Mouse (Mus musculus) erythroid progenitor cell, adult 5-6 weeks (primary cell): ENCODE results near the gene Phldb1. TPM values are rescaled to one million over a fixed set of nuclear protein-coding genes. Genes with fewer than 3 reads are reported as not detected.
"Not testable (repeated sequence)": the region's sequence is repeated elsewhere in the genome, so short reads cannot be mapped to it uniquely, and the experiment has no call there.

Experiments used
- ATAC-seq: replicated peaks from 2 replicates; pipeline ENCODE4 v1.8.0; 2016; ENCODE audit warnings: moderate number of reproducible peaks, mild to moderate bottlenecking, moderate TSS enrichment, inconsistent platforms; ENCODE audit not compliant: poor library complexity, low FRiP score, severe bottlenecking
- total RNA-seq, 2 experiments: library from RNA; stranded (forward) in 1 of 2; stranded (reverse) in 1 of 2; fragments of 150-400 nt in 1 of 2; fragments of 186-747, 209-891 nt in 1 of 2; gene quantifications; 2 replicates each; pipeline versions ENCODE4 v1.2.3 to v1.2.4; 2015 to 2017; ENCODE audit warnings: low replicate concordance in 2 of 2

The Phldb1 gene
- 3.8 TPM in 1 of 2 replicates, not detected in the other for total RNA-seq (2015; ENCODE audit: low replicate concordance)
- 0.26 and 4.4 TPM in 2 replicates for total RNA-seq (2017; ENCODE audit: low replicate concordance)

DNA sequence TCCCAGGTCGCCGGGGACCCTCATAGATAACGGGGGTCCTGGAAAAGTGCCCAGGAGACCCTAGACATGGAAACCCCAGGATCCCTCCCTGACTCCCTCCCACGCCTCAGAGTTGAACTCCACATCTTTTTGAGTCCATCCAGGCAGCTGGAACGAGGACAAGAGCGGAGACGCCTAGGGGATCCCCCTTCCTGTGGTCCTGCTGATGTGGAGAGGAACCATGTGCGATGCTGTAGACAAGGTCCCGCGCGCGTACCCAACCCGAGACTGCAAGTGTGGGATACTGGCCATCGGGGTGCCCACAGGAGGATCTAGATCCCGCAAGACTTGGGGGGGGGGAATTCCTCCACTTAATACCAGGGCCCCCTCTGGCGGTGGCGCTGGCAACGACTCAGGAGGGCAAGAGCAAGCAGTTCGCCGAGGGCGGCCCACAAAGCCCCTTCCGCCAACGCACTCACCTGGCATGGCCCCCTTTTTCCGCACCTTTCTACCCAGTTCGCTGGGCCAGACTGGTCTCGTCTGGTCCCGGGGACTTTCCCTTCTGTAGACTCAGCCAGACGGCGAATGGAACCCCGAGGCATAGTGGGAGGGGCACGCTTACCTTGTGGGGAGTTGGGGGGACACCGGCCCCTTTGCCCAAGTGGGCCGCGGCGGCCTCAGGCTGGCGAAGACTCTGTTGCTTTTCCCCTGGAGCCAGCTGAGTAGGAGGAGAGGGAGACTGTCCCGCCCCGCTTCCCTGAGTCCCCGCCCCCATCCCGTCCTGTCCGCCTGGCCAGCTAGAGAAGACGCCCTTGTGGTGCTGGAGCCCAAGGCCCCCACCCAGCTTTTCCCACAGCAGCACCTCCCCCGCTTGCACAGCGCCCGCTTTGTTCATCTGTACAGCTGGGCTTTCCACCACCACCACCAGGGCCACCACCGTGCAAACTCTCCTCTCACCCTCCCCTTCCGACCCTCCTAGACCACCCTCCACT is at the start of gene Phldb1:
Phldb1 (minus strand) TSS at position 675 of the 971 bp plus-strand sequence.
- no peak for ATAC-seq

DNA sequence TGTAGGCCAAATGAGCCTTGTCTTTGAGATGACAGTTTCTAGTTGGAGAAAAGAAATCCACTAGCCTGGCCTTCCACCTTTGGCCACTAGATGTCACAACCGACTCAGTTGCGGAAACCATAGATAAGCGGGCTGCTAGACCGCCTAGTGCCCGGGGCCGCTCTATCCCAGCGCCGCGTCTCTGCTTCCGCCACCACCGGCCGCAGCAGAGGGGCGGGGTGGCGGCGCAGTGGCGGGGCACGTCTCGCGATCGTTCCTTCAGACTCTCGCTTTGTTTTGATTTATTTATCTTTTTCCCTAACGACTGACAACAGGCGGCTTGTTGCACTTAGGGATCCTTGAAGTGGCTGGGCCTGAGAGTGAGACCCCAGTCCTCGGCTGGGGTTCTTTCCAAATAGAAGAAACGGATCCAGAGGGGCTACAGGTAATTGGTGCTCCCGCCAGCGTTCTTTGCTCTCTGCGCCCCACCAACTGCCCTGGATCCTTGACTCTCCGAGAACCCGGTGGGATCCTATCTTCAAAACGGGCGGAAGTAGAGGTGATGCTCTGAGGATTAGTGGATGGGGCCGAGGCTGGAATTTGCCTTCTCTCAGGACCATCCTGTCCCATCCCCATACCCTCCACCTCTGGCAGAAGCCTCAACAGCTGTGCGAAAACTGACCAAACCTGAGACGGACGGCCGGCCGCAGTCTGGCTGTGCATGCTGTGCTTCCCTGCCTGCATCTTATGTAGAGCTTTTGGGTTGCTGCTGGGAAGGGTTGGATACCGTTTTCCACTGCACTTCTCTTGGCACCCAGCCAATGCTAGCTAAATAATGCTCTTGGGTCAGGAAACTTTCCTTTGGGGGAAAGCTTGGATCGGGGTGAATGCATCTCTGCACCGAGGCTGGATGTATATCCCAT is 38.0 kb upstream of the Phldb1 start:
- ATAC-seq, result peak; percentile 99

DNA sequence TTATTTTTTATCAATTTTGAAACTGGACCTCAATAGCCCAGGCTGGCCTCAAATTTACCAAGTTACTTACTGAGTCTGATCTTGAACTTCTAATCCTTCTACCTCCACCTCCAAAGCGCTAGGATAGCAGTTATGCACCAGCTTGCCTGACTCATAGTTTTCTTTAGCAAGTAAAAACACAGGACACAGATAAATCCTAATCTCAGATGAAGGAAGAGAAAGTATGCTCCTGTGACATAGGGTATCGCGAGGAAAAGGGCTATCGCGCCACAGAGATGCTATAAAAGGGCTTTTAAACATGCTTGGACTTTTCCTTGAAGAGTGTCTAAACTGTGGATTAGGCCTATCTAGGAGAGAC is 37.4 kb upstream of the Phldb1 start:
- ATAC-seq, result peak; percentile 15

DNA sequence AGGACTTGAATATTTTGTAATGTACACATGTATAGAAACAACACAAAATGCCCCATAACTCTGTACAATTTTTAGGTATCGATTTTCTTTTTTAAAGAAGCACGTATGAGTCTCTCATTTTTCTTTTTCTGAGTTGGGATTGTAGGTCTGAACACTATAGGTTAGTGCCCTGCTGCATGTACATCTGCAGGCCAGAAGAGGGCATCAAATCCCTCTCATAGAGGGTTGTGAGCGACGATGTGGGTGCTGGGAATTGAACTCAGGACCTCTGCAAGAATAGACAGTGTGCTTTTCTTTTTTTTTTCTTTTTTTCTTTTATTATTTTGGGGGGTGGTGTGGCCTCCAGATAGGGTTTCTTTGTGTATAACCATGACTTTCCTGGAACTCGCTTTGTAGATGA is 36.4 kb upstream of the Phldb1 start:
- ATAC-seq, result no peak

DNA sequence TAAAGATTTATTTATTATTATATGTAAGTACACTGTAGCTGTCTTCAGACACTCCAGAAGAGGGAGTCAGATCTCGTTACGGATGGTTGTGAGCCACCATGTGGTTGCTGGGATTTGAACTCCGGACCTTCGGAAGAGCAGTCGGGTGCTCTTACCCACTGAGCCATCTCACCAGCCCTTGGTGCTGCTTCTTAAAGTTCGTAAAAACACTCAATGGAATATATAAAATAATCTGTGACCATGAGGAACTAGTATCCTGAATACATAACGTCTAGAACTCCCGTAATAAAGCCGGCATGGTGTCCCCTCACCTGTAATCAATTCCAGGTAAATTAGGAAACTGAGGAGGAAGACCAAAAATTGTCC is 33.0 kb upstream of the Phldb1 start:
- ATAC-seq, result not testable (repeated sequence)

DNA sequence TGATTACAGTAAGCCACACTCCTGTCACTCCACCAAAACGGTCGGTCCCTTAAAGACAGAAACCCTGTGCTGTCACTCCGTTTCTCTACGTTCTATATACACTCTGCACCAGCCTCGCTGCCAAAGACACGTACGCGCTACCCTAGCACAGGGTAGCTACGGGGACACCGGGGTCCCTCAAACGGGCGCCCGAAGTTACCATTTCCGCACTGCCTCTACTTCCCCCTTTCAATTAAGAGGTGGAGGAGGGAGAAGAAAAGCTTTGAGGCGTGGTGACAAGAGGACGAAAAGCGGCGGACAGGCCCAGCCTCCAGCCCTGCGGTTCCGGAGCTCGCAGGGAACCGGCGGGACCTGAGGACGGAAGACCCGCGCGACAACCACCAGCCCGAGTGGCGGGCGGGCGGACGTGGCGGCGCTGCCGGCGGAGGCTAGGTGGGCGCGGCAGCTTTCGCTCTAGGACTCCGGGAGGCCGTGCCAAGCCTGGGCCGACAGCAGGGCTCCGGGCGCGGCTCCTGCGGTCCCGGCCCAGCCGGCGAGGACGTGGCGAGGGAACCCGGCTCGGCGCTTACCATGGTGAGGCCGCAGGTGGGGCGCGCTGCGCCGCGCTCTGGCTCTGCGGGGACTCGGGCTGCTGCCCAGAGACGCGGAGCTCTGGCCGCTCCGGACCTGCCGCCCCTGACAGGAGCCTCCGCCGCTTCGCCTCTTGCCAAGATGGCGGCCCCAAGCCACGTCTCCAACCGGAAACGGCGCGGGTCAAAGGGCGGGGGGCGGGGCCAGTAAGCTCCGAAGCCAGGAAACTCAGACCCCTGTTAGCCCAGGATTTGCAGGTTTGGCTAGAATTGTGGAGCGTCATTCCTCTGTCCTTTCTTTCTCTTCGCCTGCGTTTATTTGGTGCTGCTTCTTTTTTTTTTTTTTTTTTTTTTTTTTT is 32.4 kb upstream of the Phldb1 start, which contains the start of the genes Arcn1 and Ift46:
Arcn1 (minus strand) TSS at position 745 of the 928 bp plus-strand sequence.
Ift46 (plus strand) TSS at position 808 of the 928 bp plus-strand sequence.
- peak; percentile 95 for ATAC-seq

DNA sequence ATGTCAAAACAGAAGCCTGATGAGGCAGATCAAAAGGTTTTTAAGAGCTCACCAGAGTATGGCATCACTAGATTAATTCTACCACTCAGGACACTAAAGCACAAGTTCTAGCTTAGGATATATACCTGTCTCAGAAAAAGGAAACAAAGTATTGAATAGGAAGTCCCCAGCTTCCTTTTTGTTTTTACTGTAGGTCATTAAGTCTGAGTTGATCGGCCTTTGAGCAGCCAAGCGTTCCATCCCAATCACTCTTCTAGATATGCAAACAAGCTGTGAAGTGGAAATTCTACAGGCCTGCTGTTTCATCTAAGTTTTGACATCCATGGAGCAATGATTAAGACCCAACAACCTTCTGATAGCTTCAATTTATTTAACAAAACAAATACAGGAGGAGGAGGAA is 25.9 kb upstream of the Phldb1 start:
- ATAC-seq, result no peak

DNA sequence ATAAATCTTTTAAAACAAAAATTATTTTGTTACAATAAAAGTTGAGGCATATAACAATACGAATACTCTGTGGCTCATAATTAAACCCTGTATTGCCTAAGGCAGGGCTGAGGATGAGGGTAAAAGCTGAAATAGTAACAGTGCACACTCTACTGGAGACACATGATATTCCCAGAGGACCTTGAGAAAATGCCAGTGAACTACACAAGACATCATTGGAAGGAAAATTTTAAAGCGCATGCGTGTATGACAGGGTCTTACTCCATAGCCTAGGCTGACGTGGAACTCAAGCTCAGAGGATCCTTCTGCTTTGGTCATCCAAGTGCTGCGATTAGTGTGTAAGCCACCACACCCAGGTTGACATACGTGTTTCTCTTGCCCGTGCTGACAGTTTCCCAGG is 13.5 kb upstream of the Phldb1 start:
- no peak for ATAC-seq

DNA sequence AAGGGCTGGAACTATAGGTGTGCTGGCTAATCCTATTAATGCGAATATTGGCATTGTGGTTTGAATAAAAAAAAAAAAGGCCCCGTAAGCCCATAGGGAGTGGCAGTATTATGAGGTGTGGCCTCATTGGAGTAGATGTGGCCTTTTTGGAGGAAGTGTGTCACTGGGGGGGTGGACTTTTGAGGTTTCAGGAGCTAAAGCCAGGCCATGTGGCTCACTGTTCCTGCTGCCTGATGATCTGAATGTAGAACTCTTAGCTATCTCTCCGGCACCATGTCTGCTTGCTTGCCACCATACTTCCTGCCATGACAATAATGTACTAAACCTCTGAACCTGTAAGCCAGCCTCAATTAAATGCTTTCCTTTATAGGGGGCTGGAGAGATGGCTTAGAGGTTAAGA is 12.3 kb upstream of the Phldb1 start:
- no peak for ATAC-seq

DNA sequence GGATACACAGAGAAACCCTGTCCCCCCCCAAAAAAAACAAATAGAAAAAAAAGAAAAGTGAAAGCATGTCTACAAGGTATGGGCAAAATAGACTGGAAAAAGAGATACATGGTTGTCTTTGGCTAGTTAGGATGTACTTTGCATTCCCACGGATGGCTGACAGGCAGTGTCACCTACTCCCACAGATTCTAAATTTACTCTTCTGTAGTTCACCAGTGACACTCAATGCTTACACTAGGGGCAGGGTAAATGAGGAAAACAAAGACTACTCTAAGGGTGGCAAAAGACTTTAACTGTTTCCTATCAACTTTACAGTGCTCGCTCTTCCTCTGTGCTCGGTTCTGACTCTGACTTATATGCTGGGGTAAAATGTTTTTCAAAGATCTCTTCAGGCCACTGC is 11.7 kb upstream of the Phldb1 start:
- ATAC-seq, result no peak

DNA sequence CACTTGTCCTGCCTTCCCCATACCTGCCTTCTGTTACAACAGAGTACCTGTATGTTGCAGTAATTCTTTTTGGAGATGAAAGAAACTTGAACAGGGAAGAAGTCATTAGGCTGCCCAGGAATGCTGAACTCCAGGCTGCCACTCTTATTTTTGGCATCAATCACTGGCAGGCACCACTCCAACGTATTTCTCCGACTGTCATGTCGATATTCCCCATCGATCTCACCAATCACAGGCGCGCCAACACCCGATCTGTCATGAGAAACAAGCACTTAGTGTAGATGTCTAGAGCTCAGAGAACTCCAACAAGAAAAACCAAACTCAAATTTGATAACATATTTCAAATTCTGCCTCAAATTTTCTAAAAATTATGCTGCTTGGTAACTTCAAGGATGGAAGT is 10.4 kb upstream of the Phldb1 start:
- no peak for ATAC-seq

DNA sequence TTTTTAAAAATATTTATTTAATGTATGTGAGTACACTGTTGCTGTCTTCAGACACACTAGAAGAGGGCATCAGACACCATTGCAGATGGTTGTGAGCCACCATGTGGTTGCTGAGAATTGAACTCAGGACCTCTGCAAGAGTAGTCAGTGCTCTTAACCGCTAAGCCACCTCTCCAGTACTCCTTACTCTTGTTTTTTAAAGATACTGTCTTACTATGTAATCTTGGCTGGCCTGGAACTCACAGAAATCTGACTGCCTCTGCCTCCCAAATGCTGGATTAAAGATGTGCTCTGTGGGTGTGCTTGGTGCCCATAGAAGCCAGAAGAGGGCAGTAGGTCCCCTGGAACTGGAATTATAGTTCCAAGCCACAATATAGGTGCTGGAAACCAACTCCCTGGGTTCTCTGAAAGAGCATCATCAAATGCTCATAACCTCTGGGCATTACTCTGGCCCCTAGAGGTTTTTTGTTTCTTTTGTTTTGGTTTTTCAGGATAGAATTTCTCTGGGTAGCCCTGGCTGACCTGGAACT is 5.7 kb upstream of the Phldb1 start:
- ATAC-seq, result no peak

DNA sequence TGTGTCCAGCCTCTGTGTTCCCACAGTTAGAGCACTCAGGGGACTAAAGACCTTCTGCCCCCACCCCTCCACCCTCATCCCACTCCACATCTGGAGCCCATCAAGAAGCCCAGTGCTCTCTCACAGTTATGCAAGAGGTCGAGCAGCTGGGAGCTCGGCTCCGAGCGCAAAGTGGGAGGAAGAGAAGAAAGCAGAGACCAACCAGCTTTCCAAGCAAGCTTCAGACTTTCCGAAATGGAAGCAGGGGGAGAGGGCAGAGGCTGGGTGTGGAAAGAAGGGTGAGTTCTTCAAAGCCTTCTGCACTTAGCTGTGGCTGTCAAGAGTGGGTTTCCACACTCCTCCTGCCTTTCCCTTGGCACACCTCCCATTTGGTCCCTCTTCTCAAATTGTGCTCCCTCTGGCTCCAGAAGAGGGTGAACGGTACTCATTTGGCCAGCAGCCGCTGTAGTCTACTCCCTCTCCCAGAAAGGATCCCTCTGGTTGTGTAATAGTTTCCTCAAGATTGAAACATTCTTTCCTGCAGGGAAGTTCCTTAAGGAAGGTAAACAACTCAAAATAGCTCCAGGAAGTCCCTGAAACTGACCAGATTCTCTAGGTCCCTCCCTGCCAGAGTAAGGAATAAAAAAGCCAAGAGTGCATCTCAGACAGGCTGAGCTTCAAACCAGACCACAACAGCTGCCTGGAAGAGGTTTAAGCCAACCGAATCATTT is 2.4 kb upstream of the Phldb1 start:
- no peak for ATAC-seq

DNA sequence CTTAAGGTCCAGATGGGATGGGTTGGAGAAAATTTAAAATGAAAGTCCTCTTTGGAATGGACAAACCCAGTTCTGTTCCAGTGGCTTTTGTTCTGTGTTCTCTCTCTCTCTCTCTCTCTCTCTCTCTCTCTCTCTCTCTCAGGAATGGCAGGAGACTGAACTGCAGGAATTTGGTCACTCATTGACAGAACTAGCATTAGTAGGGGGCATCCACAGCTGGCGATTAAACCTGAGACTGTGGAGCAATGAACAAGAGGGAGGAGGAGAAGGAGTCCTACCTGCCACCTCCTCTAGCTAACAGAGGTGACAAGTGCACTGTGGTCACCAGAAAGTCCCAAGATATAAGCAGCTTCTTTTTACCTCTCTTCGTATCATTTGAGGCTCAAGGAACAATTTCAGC is 1.3 kb upstream of the Phldb1 start:
- ATAC-seq, result no peak

DNA sequence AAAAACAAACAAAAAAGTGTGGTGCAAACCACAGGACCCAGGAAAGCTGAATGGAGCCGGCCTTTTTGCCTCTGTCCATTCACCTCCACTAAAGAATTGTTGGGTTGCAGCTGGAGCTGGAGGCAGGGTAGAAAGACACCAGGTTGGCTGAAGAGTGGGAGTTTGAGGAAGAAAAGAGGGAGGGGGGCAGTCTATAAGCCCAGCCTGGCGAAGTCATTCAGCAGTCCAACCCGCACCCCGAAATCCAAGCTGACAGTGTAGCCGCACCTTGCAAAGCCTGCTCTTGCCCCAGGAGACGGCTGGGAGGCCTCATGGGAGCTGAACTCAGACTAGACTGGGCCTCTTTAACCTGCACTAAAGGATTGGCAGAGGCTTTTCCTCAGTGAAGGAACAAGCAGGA is 888 bp upstream of the Phldb1 start:
- ATAC-seq, result no peak

DNA sequence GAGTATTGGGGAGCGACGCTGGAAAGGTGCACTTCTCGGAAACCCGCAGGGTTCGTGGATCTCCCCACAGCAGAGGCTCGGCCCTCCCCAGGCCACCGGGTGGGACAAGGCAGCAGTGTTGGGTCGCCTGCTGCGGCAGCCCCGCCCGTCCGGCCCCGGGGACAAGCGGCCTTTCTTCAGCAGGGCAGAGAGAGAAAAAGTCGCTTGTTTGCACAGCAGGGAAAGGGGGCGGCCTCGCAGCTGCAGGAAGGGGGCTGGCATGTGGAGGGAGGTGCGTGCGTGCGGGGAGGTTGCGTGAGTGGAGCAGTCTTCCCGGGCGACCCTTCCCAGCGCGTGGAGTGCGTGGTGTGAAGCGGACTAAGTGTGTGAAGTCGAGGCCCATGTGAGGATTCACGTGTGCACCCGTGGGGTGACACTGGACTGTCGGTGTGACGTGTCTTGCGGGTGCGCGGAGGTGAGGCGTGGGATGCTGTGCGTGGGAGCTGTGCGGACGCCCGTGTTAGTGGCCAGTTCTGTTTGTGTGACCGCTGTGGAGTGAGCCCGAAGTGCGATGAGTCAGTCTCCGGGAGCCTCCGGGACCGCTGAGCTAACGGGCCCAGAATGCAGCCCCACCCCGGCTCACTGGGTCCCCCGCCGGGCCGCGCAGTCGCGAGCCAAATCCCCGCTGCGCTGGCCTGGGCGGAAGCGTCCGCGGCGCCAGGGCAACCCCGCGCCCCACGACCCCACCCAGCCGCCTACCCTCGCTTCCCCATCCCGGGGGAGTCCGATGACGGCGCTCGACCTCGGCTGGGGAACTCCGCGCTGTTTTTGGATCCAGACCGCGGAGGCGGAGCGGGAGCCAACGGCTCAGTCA is 1.1 kb downstream of the Phldb1 start:
- 0 out of 2 replicates have a peak, but pooled peaks have one; percentile 24 for ATAC-seq

DNA sequence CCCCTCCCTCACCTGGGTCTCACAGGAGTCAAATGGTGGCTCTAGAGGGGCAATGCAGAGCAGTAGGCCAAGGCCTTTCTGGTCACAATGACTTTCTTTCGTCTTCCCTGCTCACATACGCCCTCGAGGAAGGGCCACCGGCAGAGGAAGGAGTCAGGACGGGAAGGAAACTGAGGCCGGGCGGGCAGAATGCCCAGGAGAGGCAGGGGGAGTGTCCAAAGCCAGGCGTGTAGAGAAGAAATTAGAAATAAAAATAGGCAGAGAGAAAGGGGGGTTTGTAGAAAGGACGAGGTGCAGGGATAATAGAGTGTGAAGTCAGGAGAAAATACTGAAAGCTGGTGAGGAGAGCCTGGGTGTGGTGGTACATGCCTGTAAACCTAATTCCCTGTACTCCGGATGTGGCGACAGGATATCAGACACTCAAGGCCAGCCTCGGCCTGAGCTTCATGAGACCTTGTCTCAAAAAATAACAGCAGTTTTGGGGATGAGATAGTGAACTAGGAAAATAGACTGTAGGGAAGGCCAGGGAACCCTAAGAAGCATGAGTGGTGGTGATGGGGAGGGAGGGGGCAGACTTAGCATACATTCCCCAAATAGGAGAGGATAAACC is 2.0 kb downstream of the Phldb1 start:
- no peak for ATAC-seq
